Mouse (Mus musculus) neural tube, embryonic 13.5 days (tissue): Measurements from ENCODE around the gene Slc16a2. TPM values are rescaled to one million over a fixed set of nuclear protein-coding genes. Genes with fewer than 3 reads are reported as not detected.

Experiments used
- ATAC-seq: fragments of 200-750 bp; cut with Nextera tagmentation; 2 replicates; pipeline ENCODE4 v1.8.0; 2017; ENCODE audit warnings: low read depth, mild to moderate bottlenecking, moderate TSS enrichment, moderate library complexity
- H3K27ac ChIP-seq: fragments of 300-500 bp; sonication (generic); replicated peaks from 2 replicates; pipeline ENCODE4 v1.5.1; 2015; ENCODE audit warnings: moderate library complexity, mild to moderate bottlenecking, inconsistent platforms
- H3K27me3 ChIP-seq: fragments of 300-500 bp; sonication (generic); 2 replicates; pipeline ENCODE4 v1.6.1; 2015; ENCODE audit warnings: mild to moderate bottlenecking, inconsistent platforms
- H3K36me3 ChIP-seq: fragments of 300-500 bp; sonication (generic); 2 replicates; pipeline ENCODE4 v1.6.1; 2015; ENCODE audit warnings: mild to moderate bottlenecking, inconsistent platforms
- H3K4me1 ChIP-seq: fragments of 300-500 bp; sonication (generic); replicated peaks from 2 replicates; pipeline ENCODE4 v1.6.1; 2015; ENCODE audit warnings: inconsistent platforms
- H3K4me2 ChIP-seq: fragments of 300-500 bp; sonication (generic); 2 replicates; pipeline ENCODE4 v1.6.1; 2015; ENCODE audit warnings: inconsistent platforms, mild to moderate bottlenecking, moderate library complexity
- H3K4me3 ChIP-seq: fragments of 300-500 bp; sonication (generic); 2 replicates; pipeline ENCODE4 v1.5.1; 2015; ENCODE audit warnings: mild to moderate bottlenecking, inconsistent platforms
- H3K9ac ChIP-seq: fragments of 300-500 bp; sonication (generic); 2 replicates; pipeline ENCODE4 v1.6.1; 2015; ENCODE audit warnings: moderate library complexity, mild to moderate bottlenecking, inconsistent platforms
- H3K9me3 ChIP-seq: fragments of 300-500 bp; sonication (generic); 2 replicates; pipeline ENCODE4 v1.6.1; 2016; ENCODE audit warnings: inconsistent platforms
- WGBS: fragments of 180-500 bp; shearing (Covaris S2); methylation state at CpG from one replicate; pipeline ENCODE4 v1.1.7; 2015; 5-methylcytosine and 5-hydroxymethylcytosine counted together
- polyA plus RNA-seq: library from polyadenylated mRNA; unstranded; fragments of >200 nt; fragmentation: Nextera tagmentation; extraction: Ambion mirVana; gene quantifications from 2 replicates; pipeline ENCODE4 v1.2.1, GENCODE M21; 2015

Gene Slc16a2
- 19.5 and 22.3 TPM in 2 replicates for polyA plus RNA-seq

- Histone ChIP-seq H3K4me3 (peak within 1 kb of the TSS; percentile 53), H3K27ac (peak within 1 kb of the TSS; percentile 73), H3K9me3 (no peaks in the 10 kb centered on the region), H3K9ac (peak within 1 kb of the TSS; percentile 74), H3K36me3 (no peaks in the 10 kb centered on the region), H3K4me2 (peak within 1 kb of the TSS; percentile 73), H3K4me1 (peaks cover 10% of the 10 kb centered on the region), H3K27me3 (peaks cover 91% of the 10 kb centered on the region)
- ATAC-seq = peak; percentile 91
- 12% methylated on average over 17 of the region's 17 CpGs for WGBS
Observed at GRCm38 (mm10) chrX:103821832-103822196, at the start of gene Slc16a2. Gene Slc16a2, minus strand, starts transcription at chrX:103821983.

GRCm38 (mm10) chrX:103863502-103863901 lies 41.7 kb upstream of the Slc16a2 start:
- no peak for ATAC-seq
- H3K4me3 ChIP-seq = no peak overlapping the region
- no peak overlapping the region for H3K9ac ChIP-seq
- no peak overlapping the region for H3K4me2 ChIP-seq
- 66% methylated on average over 2 of the region's 2 CpGs for WGBS
- H3K36me3 ChIP-seq = no peaks in the 10 kb centered on the region
- H3K4me1 ChIP-seq = no peaks in the 10 kb centered on the region
- H3K9me3 ChIP-seq = no peaks in the 10 kb centered on the region
- no peak overlapping the region for H3K27ac ChIP-seq
- peaks cover 64% of the 10 kb centered on the region for H3K27me3 ChIP-seq

- no peak overlapping the region for H3K4me3 ChIP-seq
- no peak overlapping the region for H3K27ac ChIP-seq
- no peaks in the 10 kb centered on the region for H3K36me3 ChIP-seq
- no peaks in the 10 kb centered on the region for H3K4me1 ChIP-seq
- H3K4me2 ChIP-seq = no peak overlapping the region
- H3K9me3 ChIP-seq = no peaks in the 10 kb centered on the region
- no peak overlapping the region for H3K9ac ChIP-seq
- 92% methylated on average over 3 of the region's 3 CpGs for WGBS
- no peak for ATAC-seq
- H3K27me3 ChIP-seq = peaks cover 59% of the 10 kb centered on the region
Observed at GRCm38 (mm10) chrX:103862877-103863276, 41.1 kb upstream of the Slc16a2 start.

GRCm38 (mm10) chrX:103845266-103845665 lies 23.5 kb upstream of the Slc16a2 start:
- Histone ChIP-seq H3K4me3 (no peak overlapping the region), H3K9me3 (no peaks in the 10 kb centered on the region), H3K4me1 (no peaks in the 10 kb centered on the region), H3K36me3 (no peaks in the 10 kb centered on the region), H3K27me3 (peaks cover 75% of the 10 kb centered on the region), H3K9ac (no peak overlapping the region), H3K4me2 (no peak overlapping the region), H3K27ac (no peak overlapping the region)
- WGBS = 50% methylated on average over 2 of the region's 2 CpGs
- ATAC-seq = no peak

- no peak overlapping the region for H3K4me3 ChIP-seq
- H3K27me3 ChIP-seq = peaks cover 74% of the 10 kb centered on the region
- 92% methylated on average over 2 of the region's 2 CpGs for WGBS
- H3K4me2 ChIP-seq = no peak overlapping the region
- ATAC-seq = no peak
- H3K4me1 ChIP-seq = no peaks in the 10 kb centered on the region
- H3K27ac ChIP-seq = no peak overlapping the region
- H3K9ac ChIP-seq = no peak overlapping the region
- H3K36me3 ChIP-seq = no peaks in the 10 kb centered on the region
- no peaks in the 10 kb centered on the region for H3K9me3 ChIP-seq
Observed at GRCm38 (mm10) chrX:103828836-103829235, 7.1 kb upstream of the Slc16a2 start.

GRCm38 (mm10) chrX:103822271-103822811 lies 558 bp upstream of the Slc16a2 start:
- H3K27me3 ChIP-seq = peaks cover 89% of the 10 kb centered on the region
- peak overlapping the region; percentile 73 for H3K27ac ChIP-seq
- no peaks in the 10 kb centered on the region for H3K36me3 ChIP-seq
- H3K4me3 ChIP-seq = peak overlapping the region; percentile 53
- H3K9ac ChIP-seq = peak overlapping the region; percentile 60
- ATAC-seq = peak; percentile 52
- H3K9me3 ChIP-seq = no peaks in the 10 kb centered on the region
- H3K4me2 ChIP-seq = peak overlapping the region; percentile 73
- H3K4me1 ChIP-seq = peaks cover 10% of the 10 kb centered on the region
- WGBS = 22% methylated on average over 20 of the region's 20 CpGs

GRCm38 (mm10) chrX:103821195-103821831 lies 470 bp downstream of the Slc16a2 start:
- Histone ChIP-seq H3K4me1 (peaks cover 10% of the 10 kb centered on the region), H3K9ac (peak overlapping the region; percentile 74), H3K4me3 (peak overlapping the region; percentile 53), H3K36me3 (no peaks in the 10 kb centered on the region), H3K27me3 (peaks cover 89% of the 10 kb centered on the region), H3K9me3 (no peaks in the 10 kb centered on the region), H3K27ac (peak overlapping the region; percentile 52), H3K4me2 (peak overlapping the region; percentile 73)
- peak; percentile 36 for ATAC-seq
- WGBS = 22% methylated on average over 37 of the region's 37 CpGs

- no peak for ATAC-seq
- H3K4me3 ChIP-seq = peak overlapping the region; percentile 53
- H3K36me3 ChIP-seq = no peaks in the 10 kb centered on the region
- H3K4me2 ChIP-seq = peak overlapping the region; percentile 73
- WGBS = 22% methylated on average over 35 of the region's 35 CpGs
- H3K27ac ChIP-seq = no peak overlapping the region
- peaks cover 10% of the 10 kb centered on the region for H3K4me1 ChIP-seq
- H3K9ac ChIP-seq = peak overlapping the region; percentile 74
- H3K9me3 ChIP-seq = no peaks in the 10 kb centered on the region
- H3K27me3 ChIP-seq = peaks cover 89% of the 10 kb centered on the region
Observed at GRCm38 (mm10) chrX:103820307-103821194, 1.2 kb downstream of the Slc16a2 start.

GRCm38 (mm10) chrX:103819253-103819652 lies 2.5 kb downstream of the Slc16a2 start:
- peaks cover 88% of the 10 kb centered on the region for H3K27me3 ChIP-seq
- H3K9ac ChIP-seq = no peak overlapping the region
- peak overlapping the region; percentile 73 for H3K4me2 ChIP-seq
- no peaks in the 10 kb centered on the region for H3K36me3 ChIP-seq
- WGBS = 47% methylated on average over 6 of the region's 6 CpGs
- ATAC-seq = no peak
- peak overlapping the region; percentile 53 for H3K4me3 ChIP-seq
- H3K9me3 ChIP-seq = no peaks in the 10 kb centered on the region
- no peak overlapping the region for H3K27ac ChIP-seq
- peaks cover 10% of the 10 kb centered on the region for H3K4me1 ChIP-seq

GRCm38 (mm10) chrX:103812690-103813089 lies 9.1 kb downstream of the Slc16a2 start:
- no peak for ATAC-seq
- Histone ChIP-seq H3K4me1 (no peaks in the 10 kb centered on the region), H3K36me3 (no peaks in the 10 kb centered on the region), H3K27me3 (peaks cover 93% of the 10 kb centered on the region), H3K9me3 (no peaks in the 10 kb centered on the region), H3K27ac (no peak overlapping the region), H3K4me3 (no peak overlapping the region), H3K9ac (no peak overlapping the region), H3K4me2 (no peak overlapping the region)
- 71% methylated on average over 1 of the region's 1 CpGs for WGBS

GRCm38 (mm10) chrX:103810483-103810882 lies 11.3 kb downstream of the Slc16a2 start:
- H3K4me1 ChIP-seq = no peaks in the 10 kb centered on the region
- H3K27ac ChIP-seq = no peak overlapping the region
- no peak overlapping the region for H3K4me3 ChIP-seq
- no peaks in the 10 kb centered on the region for H3K9me3 ChIP-seq
- no peaks in the 10 kb centered on the region for H3K36me3 ChIP-seq
- WGBS = 91% methylated on average over 1 of the region's 1 CpGs
- no peak overlapping the region for H3K9ac ChIP-seq
- no peak for ATAC-seq
- peaks cover 97% of the 10 kb centered on the region for H3K27me3 ChIP-seq
- H3K4me2 ChIP-seq = no peak overlapping the region

- no peak for ATAC-seq
- Histone ChIP-seq H3K4me3 (no peak overlapping the region), H3K4me2 (no peak overlapping the region), H3K9me3 (no peaks in the 10 kb centered on the region), H3K9ac (no peak overlapping the region), H3K27ac (no peak overlapping the region), H3K27me3 (peaks cover 95% of the 10 kb centered on the region), H3K4me1 (no peaks in the 10 kb centered on the region), H3K36me3 (no peaks in the 10 kb centered on the region)
- WGBS = 71% methylated on average over 4 of the region's 4 CpGs
Observed at GRCm38 (mm10) chrX:103806373-103806772, 15.4 kb downstream of the Slc16a2 start.
